ENCODE assay signal across 8 mouse cellular contexts in the genomic region with DNA sequence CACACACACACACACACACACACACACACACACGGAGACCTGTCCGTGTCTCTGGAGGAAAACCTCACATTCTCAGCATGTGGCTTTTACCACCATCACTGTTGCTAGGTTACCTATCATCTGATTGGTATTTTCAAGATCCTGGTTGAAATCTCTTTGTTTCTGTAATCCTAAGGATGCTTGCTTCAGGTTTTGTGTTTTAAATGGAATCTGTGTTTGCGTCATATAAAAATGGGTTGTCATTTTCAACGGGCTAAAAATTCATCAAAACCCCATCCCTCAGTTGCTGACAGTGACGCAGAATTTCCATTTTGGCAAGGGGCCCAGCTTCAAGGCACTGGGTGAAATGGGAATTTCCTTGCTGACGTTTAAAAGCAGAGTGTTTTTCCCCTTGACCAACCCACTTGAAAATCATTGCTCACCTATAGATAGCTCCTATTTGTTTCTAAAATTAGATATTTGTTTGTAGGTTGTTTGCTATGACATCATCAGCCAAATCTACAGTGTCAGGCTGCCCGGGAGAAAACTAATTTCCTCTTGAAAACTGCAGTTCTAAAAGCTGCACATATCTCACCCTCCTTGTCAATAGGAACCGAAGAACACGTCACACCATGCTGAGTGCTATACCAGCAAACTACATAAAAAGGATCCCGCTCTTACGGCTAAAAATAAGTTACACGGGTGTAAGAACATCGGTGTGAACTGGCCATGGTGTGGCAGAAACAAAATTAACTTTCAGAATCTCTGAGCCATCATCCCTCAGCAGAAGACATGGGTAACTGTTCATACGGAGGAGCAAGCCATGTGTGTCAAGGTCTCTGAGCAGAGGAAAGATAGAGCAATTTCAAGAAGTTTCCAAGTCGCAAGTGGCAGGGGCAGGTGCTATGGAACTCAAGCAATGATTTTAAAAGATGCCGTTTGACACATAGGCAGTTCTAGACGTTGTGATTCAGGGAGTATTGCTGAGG. TPM values are rescaled to one million over a fixed set of nuclear protein-coding genes. Genes with fewer than 3 reads are reported as not detected.
DNase-seq lines count a peak whose midpoint lies in the region; ATAC-seq and TF ChIP-seq lines count a peak whose summit lies in the region.
"Had no signal": no experiment of that assay in that cellular context is flagged by ENCODE, and none has a peak within 500 bp of the region (broad histone marks: within the 10 kb centered on the region; RNA-seq: fewer than 3 reads in every experiment).

No protein-coding gene starts in this region.

- H3K9me3 ChIP-seq in lung, postnatal 0 days (ENCODE audit: low read length) = no peaks in the 10 kb centered on the region
- H3K9me3 ChIP-seq in heart, embryonic 12.5 days (replicated peaks) = no peaks in the 10 kb centered on the region

- H3K4me2 ChIP-seq in lung, postnatal 0 days (replicated peaks; ENCODE audit: low read depth, low read length) = no peak overlapping the region
- H3K4me2 ChIP-seq in heart, embryonic 12.5 days = 0 out of 2 replicates have a peak overlapping the region, but pooled peaks have one; percentile 18

- peak; percentile 4 for DNase-seq in lung, postnatal 0 days (ENCODE audit: low spot score)
- DNase-seq in lung, postnatal 36 days = no peak
- DNase-seq in adrenal gland, postnatal 10 days = peak; percentile 63
- no peak for DNase-seq in retina, postnatal 1 day
- DNase-seq in B cell, adult 2 months = no peak

- no peak overlapping the region for H3K4me3 ChIP-seq in lung, postnatal 0 days (ENCODE audit: low read depth, low read length)
- no peak overlapping the region for H3K4me3 ChIP-seq in heart, embryonic 12.5 days
- H3K4me3 ChIP-seq in olfactory bulb, adult 2 months (ENCODE audit: insufficient read depth, low read depth, low read length) = no peak overlapping the region

- H3K9ac ChIP-seq in lung, postnatal 0 days (replicated peaks; ENCODE audit: low read depth) = no peak overlapping the region
- H3K9ac ChIP-seq in heart, embryonic 12.5 days = no peak overlapping the region

- H3K27ac ChIP-seq in lung, postnatal 0 days (ENCODE audit: low read length) = no peak overlapping the region
- no peak overlapping the region for H3K27ac ChIP-seq in heart, embryonic 12.5 days (ENCODE audit: poor library complexity, severe bottlenecking)
- peak overlapping the region; percentile 16; the same call in 1 of the 2 replicates for H3K27ac ChIP-seq in olfactory bulb, adult 2 months (ENCODE audit: insufficient read depth, low read depth, low read length)
- H3K27ac ChIP-seq: kidney, postnatal 0 days had no signal

- 62% methylated on average over 17 of the region's 17 CpGs for WGBS in lung, postnatal 0 days
- 53% methylated on average over 17 of the region's 17 CpGs for WGBS in heart, embryonic 12.5 days
- WGBS in olfactory bulb, adult 2 months = 33% methylated on average over 17 of the region's 17 CpGs

- no peak for ATAC-seq in lung, postnatal 0 days
- ATAC-seq in heart, embryonic 12.5 days (ENCODE audit: insufficient number of reproducible peaks, low FRiP score) = no peak

- no peaks in the 10 kb centered on the region for H3K36me3 ChIP-seq in lung, postnatal 0 days (ENCODE audit: insufficient read depth, low read length)
- no peaks in the 10 kb centered on the region for H3K36me3 ChIP-seq in heart, embryonic 12.5 days

- no peaks in the 10 kb centered on the region for H3K27me3 ChIP-seq in lung, postnatal 0 days (replicated peaks; ENCODE audit: insufficient read depth, low read length)
- H3K27me3 ChIP-seq in heart, embryonic 12.5 days (replicated peaks) = no peaks in the 10 kb centered on the region

- no peak for TF ChIP-seq CTCF in lung, postnatal 0 days (IDR thresholded peaks at IDR 0.05)
- no peak for TF ChIP-seq CTCF in olfactory bulb, adult 2 months (IDR thresholded peaks at IDR 0.05; ENCODE audit: insufficient read depth, low read depth, low read length)

- no peaks in the 10 kb centered on the region for H3K4me1 ChIP-seq in lung, postnatal 0 days (ENCODE audit: insufficient read depth, low read depth, low read length)
- H3K4me1 ChIP-seq in heart, embryonic 12.5 days (replicated peaks) = peaks cover 33% of the 10 kb centered on the region
- H3K4me1 ChIP-seq in olfactory bulb, adult 2 months (ENCODE audit: control insufficient read depth, insufficient read depth, low read length) = peaks cover 15% of the 10 kb centered on the region

- no peak for TF ChIP-seq EP300 in lung, postnatal 0 days (IDR thresholded peaks at IDR 0.05)

- no peak for TF ChIP-seq POLR2A in olfactory bulb, adult 2 months (IDR thresholded peaks at IDR 0.05; ENCODE audit: insufficient read depth, low read depth, low read length)

RNA-seq across cellular contexts. Expression of a gene that starts 47.4 kb away (rescaled TPM):
- polyA plus RNA-seq in lung, postnatal 0 days (2015; fragmentation: Nextera tagmentation; extraction: Ambion mirVana) = 0.30 and 0.31 TPM in 2 replicates
- 1 to 10 TPM; 2.7 to 3.2 TPM for total RNA-seq in adrenal gland, postnatal 10 days (2021)
- 0.14 and 0.17 TPM in 2 replicates for polyA plus RNA-seq in heart, embryonic 12.5 days (2016; fragmentation: Nextera tagmentation; extraction: Ambion mirVana)
- 241 and 242 TPM in 2 replicates for polyA plus RNA-seq in olfactory bulb, adult 2 months (2012; ENCODE audit: insufficient read depth, insufficient read length, low replicate concordance, missing spikeins)

Comparison
In these comparisons a context has a peak if more than half of its experiments do, and no peak if none do; other contexts are left out.
1. DNase-seq: peak in lung, postnatal 0 days (single experiment) and adrenal gland, postnatal 10 days (single experiment); none in lung, postnatal 36 days (single experiment), retina, postnatal 1 day (single experiment) and B cell, adult 2 months (0 of 2).
2. RNA of a gene that starts 47.4 kb away (polyA plus RNA-seq): 241 to 242 TPM in olfactory bulb, adult 2 months; 0.30 to 0.31 TPM in lung, postnatal 0 days and 0.14 to 0.17 TPM in heart, embryonic 12.5 days; every median in the first group is over 100 times any median in the second.